Mouse (Mus musculus) liver, embryonic 12.5 days (tissue): ENCODE results near the gene Pdlim1. TPM values are rescaled to one million over a fixed set of nuclear protein-coding genes. Genes with fewer than 3 reads are reported as not detected.

Experiments
- ATAC-seq: fragments of 200-750 bp; cut with Nextera tagmentation; 2 replicates; pipeline ENCODE4 v1.8.0; 2017; ENCODE audit warnings: moderate number of reproducible peaks, mild to moderate bottlenecking, moderate library complexity
- H3K27ac ChIP-seq: fragments of 300-500 bp; sonication (generic); 2 replicates; pipeline ENCODE4 v1.5.1; 2016; ENCODE audit warnings: mild to moderate bottlenecking
- H3K27me3 ChIP-seq: fragments of 300-500 bp; sonication (generic); replicated peaks from 2 replicates; pipeline ENCODE4 v1.6.1; 2016; ENCODE audit warnings: mild to moderate bottlenecking, moderate library complexity
- H3K36me3 ChIP-seq: fragments of 300-500 bp; sonication (generic); 2 replicates; pipeline ENCODE4 v1.6.1; 2016; ENCODE audit warnings: mild to moderate bottlenecking, moderate library complexity
- H3K4me1 ChIP-seq: fragments of 300-500 bp; sonication (generic); 2 replicates; pipeline ENCODE4 v1.6.1; 2016
- H3K4me2 ChIP-seq: fragments of 300-500 bp; sonication (generic); 2 replicates; pipeline ENCODE4 v1.6.1; 2016; ENCODE audit warnings: mild to moderate bottlenecking, moderate library complexity
- H3K4me3 ChIP-seq: fragments of 300-500 bp; sonication (generic); 2 replicates; pipeline ENCODE4 v1.5.1; 2016; ENCODE audit warnings: mild to moderate bottlenecking, moderate library complexity
- H3K9ac ChIP-seq: fragments of 300-500 bp; sonication (generic); 2 replicates; pipeline ENCODE4 v1.6.1; 2016; ENCODE audit warnings: mild to moderate bottlenecking, moderate library complexity
- H3K9me3 ChIP-seq: fragments of 300-500 bp; sonication (generic); replicated peaks from 2 replicates; pipeline ENCODE4 v1.6.1; 2016; ENCODE audit warnings: mild to moderate bottlenecking, moderate library complexity
- WGBS: fragments of 180-500 bp; shearing (Covaris S2); methylation state at CpG from one replicate; pipeline ENCODE4 v1.1.7; 2016; ENCODE audit not compliant: insufficient replicate concordance; 5-methylcytosine and 5-hydroxymethylcytosine counted together
- polyA plus RNA-seq: library from polyadenylated mRNA; unstranded; fragments of >200 nt; fragmentation: Nextera tagmentation; extraction: Ambion mirVana; gene quantifications from 2 replicates; pipeline ENCODE4 v1.2.1, GENCODE M21; 2016

The Pdlim1 gene
- polyA plus RNA-seq: 78.3 and 82.3 TPM in 2 replicates

GRCm38 (mm10) chr19:40271308-40271892 lies at the start of gene Pdlim1:
TSS of gene Pdlim1 (minus strand) at chr19:40271842.
- WGBS: under 1% methylated on average over 54 of the region's 54 CpGs
- peak within 1 kb of the TSS; percentile 65 for H3K9ac ChIP-seq
- H3K9me3 ChIP-seq: no peaks in the 10 kb centered on the region
- peak within 1 kb of the TSS; percentile 70 for H3K4me3 ChIP-seq
- H3K27ac ChIP-seq: peak within 1 kb of the TSS; percentile 61
- peaks cover 51% of the 10 kb centered on the region for H3K4me1 ChIP-seq
- no peaks in the 10 kb centered on the region for H3K36me3 ChIP-seq
- H3K4me2 ChIP-seq: peak within 1 kb of the TSS; percentile 92
- peaks cover 38% of the 10 kb centered on the region for H3K27me3 ChIP-seq
- ATAC-seq: peak; percentile 90

GRCm38 (mm10) chr19:40319199-40319598 lies 47.6 kb upstream of the Pdlim1 start:
- H3K36me3 ChIP-seq: peaks cover 17% of the 10 kb centered on the region
- H3K27me3 ChIP-seq: no peaks in the 10 kb centered on the region
- 70% methylated on average over 3 of the region's 3 CpGs for WGBS
- no peaks in the 10 kb centered on the region for H3K9me3 ChIP-seq
- H3K4me2 ChIP-seq: no peak overlapping the region
- ATAC-seq: no peak
- H3K4me3 ChIP-seq: no peak overlapping the region
- H3K27ac ChIP-seq: no peak overlapping the region
- H3K4me1 ChIP-seq: peaks cover 9% of the 10 kb centered on the region
- no peak overlapping the region for H3K9ac ChIP-seq

GRCm38 (mm10) chr19:40318511-40318910 lies 46.9 kb upstream of the Pdlim1 start:
- peaks cover 12% of the 10 kb centered on the region; the same call in 1 of the 2 replicates for H3K36me3 ChIP-seq
- WGBS: 77% methylated on average over 6 of the region's 6 CpGs
- H3K9ac ChIP-seq: no peak overlapping the region
- no peak overlapping the region for H3K27ac ChIP-seq
- peaks cover 9% of the 10 kb centered on the region for H3K4me1 ChIP-seq
- no peaks in the 10 kb centered on the region for H3K27me3 ChIP-seq
- H3K9me3 ChIP-seq: no peaks in the 10 kb centered on the region
- H3K4me2 ChIP-seq: no peak overlapping the region
- no peak for ATAC-seq
- H3K4me3 ChIP-seq: no peak overlapping the region

- WGBS: 57% methylated on average over 4 of the region's 4 CpGs
Observed at GRCm38 (mm10) chr19:40317001-40317400, 45.4 kb upstream of the Pdlim1 start.

GRCm38 (mm10) chr19:40314252-40314651 lies 42.6 kb upstream of the Pdlim1 start:
- H3K4me2 ChIP-seq: no peak overlapping the region
- no peaks in the 10 kb centered on the region for H3K9me3 ChIP-seq
- 87% methylated on average over 11 of the region's 11 CpGs for WGBS
- no peak overlapping the region for H3K4me3 ChIP-seq
- no peak for ATAC-seq
- no peaks in the 10 kb centered on the region for H3K27me3 ChIP-seq
- H3K27ac ChIP-seq: no peak overlapping the region
- H3K4me1 ChIP-seq: peaks cover 9% of the 10 kb centered on the region
- H3K9ac ChIP-seq: no peak overlapping the region
- peaks cover 34% of the 10 kb centered on the region for H3K36me3 ChIP-seq

More at GRCm38 (mm10) chr19:40317001-40317400, 45.4 kb upstream of the Pdlim1 start:
- Histone ChIP-seq H3K4me1 (peaks cover 9% of the 10 kb centered on the region), H3K9me3 (no peaks in the 10 kb centered on the region), H3K4me3 (no peak overlapping the region), H3K4me2 (no peak overlapping the region), H3K36me3 (peaks cover 19% of the 10 kb centered on the region), H3K27me3 (no peaks in the 10 kb centered on the region), H3K27ac (no peak overlapping the region), H3K9ac (no peak overlapping the region)
- ATAC-seq: no peak

- H3K36me3 ChIP-seq: peaks cover 34% of the 10 kb centered on the region
- no peak for ATAC-seq
Observed at GRCm38 (mm10) chr19:40311631-40312030, 40.0 kb upstream of the Pdlim1 start.

GRCm38 (mm10) chr19:40310410-40311130 lies 38.9 kb upstream of the Pdlim1 start:
- peaks cover 34% of the 10 kb centered on the region for H3K36me3 ChIP-seq
- peaks cover 16% of the 10 kb centered on the region; the same call in 1 of the 2 replicates for H3K4me1 ChIP-seq
- no peak overlapping the region for H3K9ac ChIP-seq
- no peak overlapping the region for H3K4me2 ChIP-seq
- no peaks in the 10 kb centered on the region for H3K9me3 ChIP-seq
- no peaks in the 10 kb centered on the region for H3K27me3 ChIP-seq
- 73% methylated on average over 15 of the region's 15 CpGs for WGBS
- no peak overlapping the region for H3K4me3 ChIP-seq
- no peak for ATAC-seq
- H3K27ac ChIP-seq: no peak overlapping the region

More at GRCm38 (mm10) chr19:40311631-40312030, 40.0 kb upstream of the Pdlim1 start:
- no peak overlapping the region for H3K9ac ChIP-seq
- no peak overlapping the region for H3K27ac ChIP-seq
- no peak overlapping the region for H3K4me2 ChIP-seq
- H3K4me3 ChIP-seq: no peak overlapping the region
- no peaks in the 10 kb centered on the region for H3K9me3 ChIP-seq
- 86% methylated on average over 8 of the region's 8 CpGs for WGBS
- H3K27me3 ChIP-seq: no peaks in the 10 kb centered on the region
- peaks cover 14% of the 10 kb centered on the region; the same call in 1 of the 2 replicates for H3K4me1 ChIP-seq

GRCm38 (mm10) chr19:40309911-40310310 lies 38.3 kb upstream of the Pdlim1 start:
- H3K27me3 ChIP-seq: no peaks in the 10 kb centered on the region
- no peak overlapping the region for H3K4me2 ChIP-seq
- no peak for ATAC-seq
- H3K4me3 ChIP-seq: no peak overlapping the region
- H3K9ac ChIP-seq: no peak overlapping the region
- H3K9me3 ChIP-seq: no peaks in the 10 kb centered on the region
- no peak overlapping the region for H3K27ac ChIP-seq
- WGBS: 81% methylated on average over 12 of the region's 12 CpGs
- peaks cover 34% of the 10 kb centered on the region for H3K36me3 ChIP-seq
- peaks cover 19% of the 10 kb centered on the region for H3K4me1 ChIP-seq

GRCm38 (mm10) chr19:40307550-40307949 lies 35.9 kb upstream of the Pdlim1 start:
- Histone ChIP-seq H3K27ac (no peak overlapping the region), H3K27me3 (no peaks in the 10 kb centered on the region), H3K36me3 (peaks cover 25% of the 10 kb centered on the region), H3K4me1 (peaks cover 33% of the 10 kb centered on the region), H3K9ac (no peak overlapping the region), H3K4me2 (no peak overlapping the region), H3K9me3 (no peaks in the 10 kb centered on the region), H3K4me3 (no peak overlapping the region)
- 73% methylated on average over 7 of the region's 7 CpGs for WGBS
- ATAC-seq: no peak

GRCm38 (mm10) chr19:40306631-40307030 lies 35.0 kb upstream of the Pdlim1 start:
- peaks cover 23% of the 10 kb centered on the region for H3K36me3 ChIP-seq
- H3K9me3 ChIP-seq: no peaks in the 10 kb centered on the region
- H3K4me2 ChIP-seq: no peak overlapping the region
- H3K9ac ChIP-seq: no peak overlapping the region
- ATAC-seq: no peak
- peaks cover 35% of the 10 kb centered on the region for H3K4me1 ChIP-seq
- no peaks in the 10 kb centered on the region for H3K27me3 ChIP-seq
- H3K4me3 ChIP-seq: no peak overlapping the region
- no peak overlapping the region for H3K27ac ChIP-seq
- 75% methylated on average over 2 of the region's 2 CpGs for WGBS

- WGBS: 69% methylated on average over 7 of the region's 7 CpGs
- H3K9me3 ChIP-seq: no peaks in the 10 kb centered on the region
- H3K4me3 ChIP-seq: no peak overlapping the region
- ATAC-seq: no peak
- no peak overlapping the region for H3K9ac ChIP-seq
- peaks cover 38% of the 10 kb centered on the region for H3K4me1 ChIP-seq
- no peak overlapping the region for H3K4me2 ChIP-seq
- no peaks in the 10 kb centered on the region for H3K27me3 ChIP-seq
- H3K36me3 ChIP-seq: peaks cover 22% of the 10 kb centered on the region
- no peak overlapping the region for H3K27ac ChIP-seq
Observed at GRCm38 (mm10) chr19:40305456-40305855, 33.8 kb upstream of the Pdlim1 start.

GRCm38 (mm10) chr19:40302916-40303315 lies 31.3 kb upstream of the Pdlim1 start:
- Histone ChIP-seq H3K27ac (no peak overlapping the region), H3K9ac (no peak overlapping the region), H3K9me3 (no peaks in the 10 kb centered on the region), H3K4me1 (peaks cover 59% of the 10 kb centered on the region), H3K27me3 (no peaks in the 10 kb centered on the region), H3K4me3 (no peak overlapping the region), H3K4me2 (no peak overlapping the region), H3K36me3 (peaks cover 16% of the 10 kb centered on the region)
- no peak for ATAC-seq
- WGBS: 77% methylated on average over 9 of the region's 9 CpGs
